Mouse (Mus musculus) MEL (cell line): ENCODE results near the gene Gp9. TPM values are rescaled to one million over a fixed set of nuclear protein-coding genes. Genes with fewer than 3 reads are reported as not detected.

Source experiments
- DNase-seq: peaks from one replicate; pipeline ENCODE4 v3.0.0; 2011; ENCODE audit warnings: low read depth, low spot score
- H3K27ac ChIP-seq: 2 replicates; pipeline ENCODE4 v1.5.1; 2012; ENCODE audit warnings: low read depth, mild to moderate bottlenecking, control low read depth, low read length, moderate library complexity; ENCODE audit not compliant: control insufficient read depth
- H3K27me3 ChIP-seq, 2 experiments: fragments of 150-350 bp in 1 of 2; sonication (generic) in 1 of 2; 2 replicates each; pipeline ENCODE4 v1.6.1; 2012; ENCODE audit warnings: low read length in 2 of 2, mild to moderate bottlenecking in 2 of 2, improper control_type of control experiment in 1 of 2, moderate library complexity in 1 of 2; ENCODE audit not compliant: insufficient read depth in 2 of 2, control insufficient read depth in 1 of 2
- H3K36me3 ChIP-seq, 2 experiments: 2 replicates each; pipeline ENCODE4 v1.6.1; 2012 to 2014; ENCODE audit warnings: low read length in 2 of 2, improper control_type of control experiment in 1 of 2, inconsistent platforms in 1 of 2, mild to moderate bottlenecking in 1 of 2; ENCODE audit not compliant: insufficient read depth in 2 of 2, control insufficient read depth in 1 of 2
- H3K4me1 ChIP-seq, 2 experiments: fragments of 150-350 bp in 1 of 2; sonication (generic) in 1 of 2; 2 replicates each; pipeline ENCODE4 v1.6.1; 2012; ENCODE audit warnings: low read length in 2 of 2, improper control_type of control experiment in 1 of 2, mild to moderate bottlenecking in 1 of 2; ENCODE audit not compliant: insufficient read depth in 2 of 2, control insufficient read depth in 1 of 2
- H3K4me3 ChIP-seq, 2 experiments: fragments of 150-350 bp in 1 of 2; sonication (generic) in 1 of 2; 2 replicates each; pipeline ENCODE4 v1.5.1; 2012; ENCODE audit warnings: low read depth in 2 of 2, low read length in 2 of 2, mild to moderate bottlenecking in 2 of 2, moderate library complexity in 2 of 2, control low read depth in 1 of 2, improper control_type of control experiment in 1 of 2; ENCODE audit not compliant: control insufficient read depth in 1 of 2, insufficient read depth in 1 of 2
- H3K79me2 ChIP-seq: 2 replicates; pipeline ENCODE4 v1.6.1; 2012; ENCODE audit warnings: mild to moderate bottlenecking, low read length, moderate library complexity; ENCODE audit not compliant: control insufficient read depth, poor library complexity, insufficient read depth
- H3K9ac ChIP-seq: 2 replicates; pipeline ENCODE4 v1.6.1; 2012; ENCODE audit warnings: low read depth, mild to moderate bottlenecking, control low read depth, low read length, moderate library complexity; ENCODE audit not compliant: control insufficient read depth, poor library complexity, severe bottlenecking
- H3K9me3 ChIP-seq: fragments of 150-350 bp; sonication (generic); replicated peaks from 2 replicates; pipeline ENCODE4 v1.6.1; 2012; ENCODE audit warnings: mild to moderate bottlenecking, low read length, improper control_type of control experiment, moderate library complexity; ENCODE audit not compliant: insufficient read depth
- BHLHE40 ChIP-seq: IDR thresholded peaks from 2 replicates; pipeline ENCODE4 v1.6.1; 2012; ENCODE audit warnings: low read depth, mild to moderate bottlenecking, inconsistent platforms, low read length, improper control_type of control experiment, borderline replicate concordance
- CTCF ChIP-seq, 3 experiments: IDR thresholded peaks in 2 of 3; conservative IDR thresholded peaks in 1 of 3; 2 replicates each; pipeline ENCODE4 v1.5.1; 2011 to 2012; ENCODE audit warnings: low read length in 3 of 3, low read depth in 2 of 3, mild to moderate bottlenecking in 2 of 3, improper control_type of control experiment in 1 of 3, inconsistent platforms in 1 of 3, mixed read lengths in 1 of 3, moderate library complexity in 1 of 3; ENCODE audit not compliant: control insufficient read depth in 1 of 3, insufficient read depth in 1 of 3, poor library complexity in 1 of 3, severe bottlenecking in 1 of 3
- E2F4 ChIP-seq: IDR thresholded peaks from 2 replicates; pipeline ENCODE4 v1.6.1; 2011; ENCODE audit warnings: low read depth, low read length, improper control_type of control experiment, borderline replicate concordance
- ELF1 ChIP-seq: IDR thresholded peaks from 2 replicates; pipeline ENCODE4 v1.6.1; 2014; ENCODE audit warnings: low read depth, mild to moderate bottlenecking, inconsistent platforms, low read length, improper control_type of control experiment, moderate library complexity
- GABPA ChIP-seq: IDR thresholded peaks from 2 replicates; pipeline ENCODE4 v1.6.1; 2012; ENCODE audit warnings: low read depth, mild to moderate bottlenecking, inconsistent platforms, low read length, improper control_type of control experiment, moderate library complexity
- GATA1 ChIP-seq: IDR thresholded peaks from 2 replicates; pipeline ENCODE4 v1.6.1; 2011; ENCODE audit warnings: low read depth, low read length, improper control_type of control experiment
- HCFC1 ChIP-seq: IDR thresholded peaks from 2 replicates; pipeline ENCODE4 v1.6.1; 2012; ENCODE audit warnings: low read depth, mild to moderate bottlenecking, inconsistent platforms, low read length, improper control_type of control experiment, moderate library complexity
- JUND ChIP-seq: IDR thresholded peaks from 2 replicates; pipeline ENCODE4 v1.6.1; 2011; ENCODE audit warnings: low read depth, mild to moderate bottlenecking, improper control_type of control experiment, low read length
- KAT2A ChIP-seq: conservative IDR thresholded peaks from 2 replicates; pipeline ENCODE4 v1.6.1; 2012; ENCODE audit warnings: low read depth, low read length, improper control_type of control experiment, inconsistent platforms
- MAFK ChIP-seq: IDR thresholded peaks from 2 replicates; pipeline ENCODE4 v1.6.1; 2011; ENCODE audit warnings: low read depth, mild to moderate bottlenecking, low read length, improper control_type of control experiment, borderline replicate concordance
- MAZ ChIP-seq: IDR thresholded peaks from 2 replicates; pipeline ENCODE4 v1.6.1; 2012; ENCODE audit warnings: low read depth, mild to moderate bottlenecking, inconsistent platforms, low read length, improper control_type of control experiment
- MEF2A ChIP-seq: IDR thresholded peaks from 2 replicates; pipeline ENCODE4 v1.6.1; 2014; ENCODE audit warnings: low read depth, mild to moderate bottlenecking, inconsistent platforms, low read length, improper control_type of control experiment; ENCODE audit not compliant: poor library complexity, insufficient replicate concordance, severe bottlenecking; ENCODE audit errors: extremely low read depth
- MYB ChIP-seq: IDR thresholded peaks from 2 replicates; pipeline ENCODE4 v1.6.1; 2011; ENCODE audit warnings: mild to moderate bottlenecking, low read depth, low read length, improper control_type of control experiment
- NELFE ChIP-seq: IDR thresholded peaks from 2 replicates; pipeline ENCODE4 v1.6.1; 2011; ENCODE audit warnings: low read depth, low read length, improper control_type of control experiment
- NRF1 ChIP-seq: IDR thresholded peaks from 2 replicates; pipeline ENCODE4 v1.6.1; 2014; ENCODE audit warnings: low read depth, mild to moderate bottlenecking, inconsistent platforms, low read length, improper control_type of control experiment, moderate library complexity; ENCODE audit not compliant: poor library complexity, insufficient read depth, severe bottlenecking
- POLR2A ChIP-seq, 2 experiments: IDR thresholded peaks; 2 replicates each; pipeline ENCODE4 v1.6.1; 2011 to 2012; ENCODE audit warnings: low read length in 2 of 2, mild to moderate bottlenecking in 2 of 2, control low read depth in 1 of 2, improper control_type of control experiment in 1 of 2, low read depth in 1 of 2, moderate library complexity in 1 of 2; ENCODE audit not compliant: control insufficient read depth in 1 of 2, insufficient read depth in 1 of 2, poor library complexity in 1 of 2
- POLR2AphosphoS2 ChIP-seq: IDR thresholded peaks from 2 replicates; pipeline ENCODE4 v1.6.1; 2011; ENCODE audit warnings: low read length, improper control_type of control experiment
- POLR2AphosphoS5 ChIP-seq: IDR thresholded peaks from 2 replicates; pipeline ENCODE4 v1.6.1; 2012; ENCODE audit warnings: low read depth, borderline replicate concordance, mild to moderate bottlenecking, inconsistent platforms, low read length, moderate library complexity, mixed read lengths
- RAD21 ChIP-seq: IDR thresholded peaks from 2 replicates; pipeline ENCODE4 v1.6.1; 2011; ENCODE audit warnings: mild to moderate bottlenecking, low read depth, low read length, improper control_type of control experiment
- RCOR1 ChIP-seq: IDR thresholded peaks from 2 replicates; pipeline ENCODE4 v1.6.1; 2012; ENCODE audit warnings: low read depth, mild to moderate bottlenecking, inconsistent platforms, low read length, improper control_type of control experiment
- SIN3A ChIP-seq: IDR thresholded peaks from 2 replicates; pipeline ENCODE4 v1.6.1; 2012; ENCODE audit warnings: low read length, improper control_type of control experiment, inconsistent platforms
- TBP ChIP-seq: IDR thresholded peaks from 2 replicates; pipeline ENCODE4 v1.8.0; 2011; ENCODE audit warnings: low read depth, low read length, improper control_type of control experiment
- TCF12 ChIP-seq: IDR thresholded peaks from 2 replicates; pipeline ENCODE4 v1.6.1; 2014; ENCODE audit warnings: low read depth, mild to moderate bottlenecking, inconsistent platforms, low read length, improper control_type of control experiment, moderate library complexity
- UBTF ChIP-seq: IDR thresholded peaks from 2 replicates; pipeline ENCODE4 v1.6.1; 2012; ENCODE audit warnings: low read depth, mild to moderate bottlenecking, inconsistent platforms, low read length, improper control_type of control experiment, moderate library complexity, borderline replicate concordance; ENCODE audit not compliant: insufficient read depth
- ZC3H11A ChIP-seq: IDR thresholded peaks from 2 replicates; pipeline ENCODE4 v1.6.1; 2012; ENCODE audit warnings: low read depth, mild to moderate bottlenecking, inconsistent platforms, low read length, improper control_type of control experiment
- ZKSCAN1 ChIP-seq: IDR thresholded peaks from 2 replicates; pipeline ENCODE4 v1.6.1; 2012; ENCODE audit warnings: low read depth, mild to moderate bottlenecking, inconsistent platforms, low read length, improper control_type of control experiment, moderate library complexity
- ZMIZ1 ChIP-seq: IDR thresholded peaks from 2 replicates; pipeline ENCODE4 v1.6.1; 2012; ENCODE audit warnings: low read depth, mild to moderate bottlenecking, inconsistent platforms, low read length, improper control_type of control experiment, moderate library complexity
- ZNF384 ChIP-seq: IDR thresholded peaks from 2 replicates; pipeline ENCODE4 v1.6.1; 2012; ENCODE audit warnings: low read depth, mild to moderate bottlenecking, inconsistent platforms, low read length, improper control_type of control experiment
- polyA plus RNA-seq, 2 experiments: library from polyadenylated mRNA; stranded (reverse) in 1 of 2; unstranded in 1 of 2; fragments of >175 nt in 1 of 2; fragments of >200 nt in 1 of 2; gene quantifications; 2 replicates each; pipeline versions ENCODE4 v1.2.1 to v1.2.4; 2012; ENCODE audit warnings: low replicate concordance in 2 of 2, low read depth in 1 of 2; ENCODE audit not compliant: insufficient read length in 2 of 2, insufficient read depth in 1 of 2, missing spikeins in 1 of 2
- total RNA-seq: library from RNA; depleted of rRNA; stranded (reverse); fragments of 300-350 nt; gene quantifications from 2 replicates; pipeline ENCODE4 v1.2.3, GENCODE M21; 2012

Gp9 gene
- total and polyA plus RNA-seq, 3 experiments = 3.9 to 11.1 TPM; not detected in 1

DNA sequence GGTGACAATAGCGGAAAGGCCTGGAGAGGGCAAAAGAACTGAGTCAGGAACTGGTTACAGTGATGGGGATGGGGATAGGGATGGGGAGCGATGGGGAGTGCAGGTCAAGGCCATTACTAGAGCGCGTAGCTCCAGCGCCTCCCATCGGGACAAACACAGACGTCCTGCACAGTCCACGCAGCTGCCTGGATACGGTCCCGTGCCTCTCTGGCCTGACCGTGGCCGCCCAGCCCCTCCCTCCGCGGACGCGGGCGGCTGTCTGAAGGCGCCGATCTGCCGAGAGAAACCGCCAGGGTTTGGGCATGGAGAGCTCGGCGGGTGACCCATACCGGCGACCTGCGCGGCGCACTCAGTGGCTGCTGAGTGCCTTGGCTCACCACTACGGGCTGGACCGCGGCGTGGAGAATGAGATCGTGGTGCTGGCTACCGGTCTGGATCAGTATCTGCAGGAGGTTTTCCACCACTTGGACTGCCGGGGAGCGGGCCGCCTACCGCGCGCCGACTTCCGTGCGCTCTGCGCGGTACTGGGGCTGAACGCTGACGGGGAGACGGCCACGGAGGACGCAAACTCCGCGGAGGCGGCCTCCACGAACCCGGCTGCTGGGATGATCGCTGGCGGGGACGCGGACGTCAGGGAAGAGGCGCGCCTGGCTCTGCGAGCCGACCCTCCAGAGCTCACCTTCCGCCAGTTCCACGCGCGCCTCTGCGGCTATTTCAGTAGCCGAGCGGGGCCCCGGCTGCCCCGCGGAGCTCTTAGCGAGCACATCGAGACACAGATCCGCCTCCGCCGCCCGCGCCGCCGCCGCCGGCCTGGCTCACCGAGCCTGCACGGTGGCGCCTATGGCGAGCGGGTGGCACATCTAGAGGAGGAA lies 47.0 kb upstream of the Gp9 start, which contains the start of gene Efcc1:
Efcc1 (plus strand) TSS at position 279 of the 872 bp plus-strand sequence.
- Histone ChIP-seq H3K4me1 (no peaks in the 10 kb centered on the region), H3K27ac (no peak within 1 kb of the TSS), H3K79me2 (no peaks in the 10 kb centered on the region), H3K27me3 (no peaks in the 10 kb centered on the region; a peak in 2 of 4 replicates), H3K9me3 (no peaks in the 10 kb centered on the region), H3K4me3 (no peak within 1 kb of the TSS), H3K9ac (no peak within 1 kb of the TSS), H3K36me3 (no peaks in the 10 kb centered on the region)
- no peak for DNase-seq
- TF ChIP-seq JUND (no peak), E2F4 (no peak), ELF1 (no peak), SIN3A (no peak), HCFC1 (no peak), GATA1 (no peak), RCOR1 (no peak), POLR2AphosphoS2 (no peak), ZNF384 (no peak), ZC3H11A (no peak), UBTF (no peak), NRF1 (no peak), TBP (no peak), NELFE (no peak), MEF2A (no peak), POLR2A (IDR thresholded peaks at IDR 0.05; ENCODE audit: control insufficient read depth in 1 of 2, insufficient read depth in 1 of 2, low read depth in 1 of 2, low read length in 2 of 2, poor library complexity in 1 of 2) (no peak), CTCF (IDR thresholded peaks at IDR 0.05 in 2 of 3, conservative IDR thresholded peaks at IDR 0.05 in 1 of 3; ENCODE audit: control insufficient read depth in 1 of 3, insufficient read depth in 1 of 3, low read depth in 2 of 3, low read length in 3 of 3, poor library complexity in 1 of 3, severe bottlenecking in 1 of 3) (no peak), BHLHE40 (no peak), TCF12 (no peak)

DNA sequence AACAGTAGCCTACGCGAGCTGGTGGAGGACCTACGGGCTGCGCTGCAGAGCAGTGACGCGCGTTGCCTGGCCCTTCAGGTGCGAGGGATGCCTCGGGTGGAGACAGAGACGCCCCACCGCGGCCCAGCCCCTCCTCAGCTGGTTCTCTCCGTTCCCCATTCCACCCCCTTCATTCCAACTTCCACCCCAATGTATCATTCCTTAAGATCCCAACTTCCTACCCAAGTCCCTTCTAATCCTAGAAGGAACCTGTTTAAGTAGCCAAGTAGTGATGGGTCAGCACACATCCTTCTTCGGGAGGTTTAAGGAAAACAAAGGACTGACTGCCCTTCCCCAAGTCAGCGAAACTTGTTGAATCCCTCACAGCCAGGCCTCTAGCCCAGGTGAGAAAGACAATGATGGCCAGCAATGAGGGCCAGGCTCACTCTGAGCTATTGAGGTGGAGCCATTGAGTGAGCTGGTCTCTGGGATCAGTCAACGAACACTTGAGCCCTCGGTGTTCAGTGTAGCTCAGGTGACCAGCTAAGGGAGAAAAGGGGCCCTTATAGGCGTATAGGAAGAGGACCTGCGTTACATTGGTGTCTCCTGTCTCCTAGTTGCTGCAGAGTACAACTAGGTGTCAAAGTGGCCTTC lies 46.3 kb upstream of the Gp9 start:
- H3K79me2 ChIP-seq = no peaks in the 10 kb centered on the region
- no peaks in the 10 kb centered on the region; a peak in 2 of 4 replicates for H3K27me3 ChIP-seq
- no peaks in the 10 kb centered on the region for H3K36me3 ChIP-seq
- no peaks in the 10 kb centered on the region for H3K9me3 ChIP-seq
- no peak overlapping the region for H3K4me3 ChIP-seq
- H3K9ac ChIP-seq = no peak overlapping the region
- DNase-seq = no peak
- H3K27ac ChIP-seq = no peak overlapping the region
- H3K4me1 ChIP-seq = no peaks in the 10 kb centered on the region
- TF ChIP-seq TBP (no peak), ELF1 (no peak), ZMIZ1 (no peak), HCFC1 (no peak), UBTF (no peak), MAZ (no peak), POLR2AphosphoS5 (no peak), ZKSCAN1 (no peak), ZNF384 (no peak), MAFK (no peak), MYB (no peak), KAT2A (no peak), RAD21 (no peak), GABPA (no peak)
